Comparison of ENCODE assay signal across 8 mouse cellular contexts in the genomic region with DNA sequence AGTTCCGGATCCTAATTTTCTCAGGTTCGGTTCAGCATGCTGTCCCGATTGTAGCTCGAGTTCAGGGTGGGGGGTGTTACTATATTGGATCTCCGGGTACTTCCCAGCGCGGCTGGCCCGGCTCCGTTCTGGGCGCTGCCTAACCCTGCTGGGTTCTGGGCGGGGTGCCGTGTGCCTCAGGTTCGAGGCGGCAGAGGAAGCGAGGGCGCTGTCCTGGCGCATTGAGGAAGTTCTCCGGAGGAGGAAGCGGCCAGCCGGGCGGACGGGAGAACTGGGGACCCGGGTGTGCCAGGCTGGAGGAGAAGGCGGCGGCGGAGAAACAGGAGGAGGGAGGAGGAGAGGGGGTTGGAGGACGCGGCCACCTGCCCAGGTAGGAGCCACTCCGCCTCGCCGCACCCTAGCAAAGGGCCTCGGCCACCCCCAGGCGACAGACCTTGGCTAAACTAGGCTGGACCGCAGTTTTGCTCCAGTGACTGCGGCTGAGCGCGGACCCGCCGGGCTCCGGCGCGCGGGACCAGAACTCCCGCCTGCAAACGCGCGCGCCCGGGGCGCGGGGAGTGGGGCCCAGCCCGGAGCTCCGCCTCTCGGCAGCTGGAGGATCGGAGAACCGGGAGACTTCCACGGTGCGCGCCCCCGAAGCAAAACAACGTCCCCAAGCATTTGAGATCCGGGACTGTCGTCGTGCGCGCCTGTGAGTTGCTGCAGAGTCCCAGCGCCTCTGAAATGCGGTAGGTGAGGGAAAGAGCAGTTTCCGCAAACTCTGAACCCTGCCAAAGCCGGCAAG. TPM values are rescaled to one million over a fixed set of nuclear protein-coding genes. Genes with fewer than 3 reads are reported as not detected.
A peak's percentile ranks its signal among the peaks of the same experiment; 100 is the strongest.
DNase-seq lines count a peak whose midpoint lies in the region; ATAC-seq lines count a peak whose summit lies in the region.

Syk (plus strand) TSS at position 296 of the 784 bp plus-strand sequence.

- WGBS in heart, embryonic 14.5 days = under 1% methylated on average over 60 of the region's 70 CpGs
- WGBS in lung, embryonic 16.5 days = under 1% methylated on average over 63 of the region's 70 CpGs

- ATAC-seq in erythroblast, adult 5-6 weeks (replicated peaks; ENCODE audit: low FRiP score, poor library complexity, severe bottlenecking) = no peak
- peak; percentile 56; the same call in 1 of the 2 replicates for ATAC-seq in heart, embryonic 14.5 days (ENCODE audit: insufficient number of reproducible peaks, insufficient read depth, low FRiP score, low read depth)
- peak; percentile 89 for ATAC-seq in lung, embryonic 16.5 days (ENCODE audit: low read depth)
- peak; percentile 32 for ATAC-seq in neutrophil, adult 5-6 weeks (ENCODE audit: extremely low read depth, insufficient number of reproducible peaks, low FRiP score, poor library complexity, severe bottlenecking)

- H3K4me2 ChIP-seq in heart, embryonic 14.5 days (ENCODE audit: low read length) = peak within 1 kb of the TSS; percentile 93
- peak within 1 kb of the TSS; percentile 90 for H3K4me2 ChIP-seq in lung, embryonic 16.5 days (ENCODE audit: low read depth, low read length)

- H3K4me3 ChIP-seq in heart, embryonic 14.5 days (ENCODE audit: control insufficient read depth in 1 of 2, insufficient read depth in 1 of 2, low read depth in 1 of 2, low read length in 2 of 2) = peak within 1 kb of the TSS; percentile 62 to 68
- peak within 1 kb of the TSS; percentile 73 for H3K4me3 ChIP-seq in lung, embryonic 16.5 days (ENCODE audit: low read length)

- H3K27me3 ChIP-seq in heart, embryonic 14.5 days (ENCODE audit: control insufficient read depth, insufficient read depth, low read length) = no peaks in the 10 kb centered on the region
- H3K27me3 ChIP-seq in lung, embryonic 16.5 days (ENCODE audit: control insufficient read depth, insufficient read depth, low read depth, low read length) = no peaks in the 10 kb centered on the region

- no peaks in the 10 kb centered on the region for H3K36me3 ChIP-seq in heart, embryonic 14.5 days (ENCODE audit: control insufficient read depth, insufficient read depth, low read length)
- no peaks in the 10 kb centered on the region for H3K36me3 ChIP-seq in lung, embryonic 16.5 days (ENCODE audit: control insufficient read depth, insufficient read depth, low read length)

- peak; percentile 11 to 44 for DNase-seq in cerebellum, postnatal 25 days
- DNase-seq in cerebellum, adult 9-10 months = no peak
- DNase-seq in kidney, postnatal 36 days = peak; percentile 20 to 55
- peak; percentile 87 for DNase-seq in thymus, postnatal 0 days (ENCODE audit: low spot score)

- peaks cover 5 to 13% of the 10 kb centered on the region in 2 experiments for H3K4me1 ChIP-seq in heart, embryonic 14.5 days (ENCODE audit: control insufficient read depth in 2 of 2, insufficient read depth in 2 of 2, low read length in 2 of 2)
- H3K4me1 ChIP-seq in lung, embryonic 16.5 days (replicated peaks; ENCODE audit: control insufficient read depth, insufficient read depth, low read length) = 0 out of 2 replicates have a peak, but pooled peaks cover 3% of the 10 kb centered on the region

- H3K9me3 ChIP-seq in heart, embryonic 14.5 days (ENCODE audit: control insufficient read depth, low read length) = no peaks in the 10 kb centered on the region
- H3K9me3 ChIP-seq in lung, embryonic 16.5 days (ENCODE audit: control insufficient read depth, low read length) = no peaks in the 10 kb centered on the region

- peak within 1 kb of the TSS; percentile 13 to 66 for H3K27ac ChIP-seq in heart, embryonic 14.5 days (replicated peaks in 1 of 2; ENCODE audit: control insufficient read depth in 1 of 2, insufficient read depth in 1 of 2, low read depth in 2 of 2, low read length in 2 of 2)
- H3K27ac ChIP-seq in lung, embryonic 16.5 days (ENCODE audit: low read length) = peak within 1 kb of the TSS; percentile 80

- H3K9ac ChIP-seq in heart, embryonic 14.5 days (ENCODE audit: low read length) = peak within 1 kb of the TSS; percentile 80
- H3K9ac ChIP-seq in lung, embryonic 16.5 days (ENCODE audit: low read length) = peak within 1 kb of the TSS; percentile 78

RNA-seq across cellular contexts. Expression of gene Syk, which starts in this region (rescaled TPM):
- 15.9 and 18.4 TPM in 2 replicates for total RNA-seq in erythroblast, adult 5-6 weeks (2015; ENCODE audit: low replicate concordance)
- total RNA-seq in erythroblast, adult 5-6 weeks (2017; ENCODE audit: low replicate concordance) = 23.1 and 25.4 TPM in 2 replicates
- polyA plus RNA-seq in heart, embryonic 14.5 days (2014; fragmentation: Nextera tagmentation; extraction: Ambion mirVana) = 9.1 and 9.6 TPM in 2 replicates
- 5.0 and 5.3 TPM in 2 replicates for polyA plus RNA-seq in lung, embryonic 16.5 days (2015; fragmentation: Nextera tagmentation; extraction: Ambion mirVana)
- 778 and 787 TPM in 2 replicates for total RNA-seq in neutrophil, adult 5-6 weeks (2017)
- polyA plus RNA-seq in thymus, postnatal 0 days (2015; fragmentation: Nextera tagmentation; extraction: Ambion mirVana) = 7.6 and 8.9 TPM in 2 replicates

Comparison
In these comparisons a context has a peak if more than half of its experiments do, and no peak if none do; other contexts are left out.
1. RNA of gene Syk (total RNA-seq): 778 to 787 TPM in neutrophil, adult 5-6 weeks; 15.9 to 25.4 TPM in erythroblast, adult 5-6 weeks; every median in the first group is over 10 times any median in the second.